Mouse (Mus musculus) retina, adult 2 months (tissue): ENCODE measurements around the gene Zfp74.
"Not testable (repeated sequence)": the region's sequence is repeated elsewhere in the genome, so short reads cannot be mapped to it uniquely, and the experiment has no call there.

Source experiments
- DNase-seq: peaks from one replicate; pipeline ENCODE4 v3.0.0-alpha.2; 2012; ENCODE audit warnings: low read depth, low spot score

Gene Zfp74

GRCm38 (mm10) chr7:29953513-29954401 is at the start of gene Zfp74:
Gene Zfp74, minus strand, starts transcription at chr7:29954089.
- peak; percentile 52 for DNase-seq

GRCm38 (mm10) chr7:30000601-30001000 is 46.7 kb upstream of the Zfp74 start:
- DNase-seq: no peak

GRCm38 (mm10) chr7:29995134-29995533 is 41.2 kb upstream of the Zfp74 start:
- no peak for DNase-seq

DNA sequence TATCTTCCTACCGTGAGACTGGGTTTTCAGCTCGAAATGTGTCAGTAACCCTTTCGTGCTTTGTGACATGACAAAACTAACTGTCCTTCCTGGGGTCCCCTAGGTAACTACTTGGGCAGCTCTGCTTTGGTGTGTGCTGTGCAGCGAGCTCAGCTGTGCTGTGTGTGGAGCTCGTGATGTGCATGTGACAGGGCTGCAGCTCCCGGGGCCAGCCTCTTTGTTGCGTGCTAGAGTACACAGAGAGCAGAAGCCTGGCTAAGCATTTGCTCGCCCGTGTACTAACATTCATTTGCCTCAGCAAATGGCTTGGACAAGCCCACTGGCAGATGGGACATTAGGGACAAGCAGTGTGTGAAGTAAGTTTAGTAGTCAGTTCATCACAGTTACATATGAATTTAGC is 39.5 kb upstream of the Zfp74 start:
- DNase-seq: no peak

DNA sequence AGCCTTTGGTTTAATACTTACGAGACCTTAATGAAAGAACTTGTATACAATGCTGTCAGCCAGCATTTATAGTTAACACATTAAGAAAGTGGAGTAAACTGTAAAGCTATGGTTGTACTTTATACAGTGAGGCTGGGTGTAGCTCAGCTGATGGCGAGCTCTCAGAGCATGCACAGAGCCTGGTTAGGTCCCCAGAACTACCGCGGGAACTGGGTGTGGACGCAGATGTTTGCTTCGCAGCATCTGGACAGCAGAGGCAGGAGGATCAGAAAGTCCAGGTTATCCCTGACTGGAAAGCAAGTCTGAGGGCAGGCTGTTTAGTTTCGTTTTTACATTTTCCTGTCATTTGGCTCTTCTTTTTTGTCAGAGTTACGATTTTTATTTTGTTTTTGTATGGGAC is 38.8 kb upstream of the Zfp74 start:
- DNase-seq: no peak

- DNase-seq: no peak
Measured at GRCm38 (mm10) chr7:29989031-29989430, 35.1 kb upstream of the Zfp74 start.

GRCm38 (mm10) chr7:29987551-29987950 is 33.7 kb upstream of the Zfp74 start:
- DNase-seq: no peak

- DNase-seq: no peak
Measured at GRCm38 (mm10) chr7:29986101-29986500, 32.2 kb upstream of the Zfp74 start.

DNA sequence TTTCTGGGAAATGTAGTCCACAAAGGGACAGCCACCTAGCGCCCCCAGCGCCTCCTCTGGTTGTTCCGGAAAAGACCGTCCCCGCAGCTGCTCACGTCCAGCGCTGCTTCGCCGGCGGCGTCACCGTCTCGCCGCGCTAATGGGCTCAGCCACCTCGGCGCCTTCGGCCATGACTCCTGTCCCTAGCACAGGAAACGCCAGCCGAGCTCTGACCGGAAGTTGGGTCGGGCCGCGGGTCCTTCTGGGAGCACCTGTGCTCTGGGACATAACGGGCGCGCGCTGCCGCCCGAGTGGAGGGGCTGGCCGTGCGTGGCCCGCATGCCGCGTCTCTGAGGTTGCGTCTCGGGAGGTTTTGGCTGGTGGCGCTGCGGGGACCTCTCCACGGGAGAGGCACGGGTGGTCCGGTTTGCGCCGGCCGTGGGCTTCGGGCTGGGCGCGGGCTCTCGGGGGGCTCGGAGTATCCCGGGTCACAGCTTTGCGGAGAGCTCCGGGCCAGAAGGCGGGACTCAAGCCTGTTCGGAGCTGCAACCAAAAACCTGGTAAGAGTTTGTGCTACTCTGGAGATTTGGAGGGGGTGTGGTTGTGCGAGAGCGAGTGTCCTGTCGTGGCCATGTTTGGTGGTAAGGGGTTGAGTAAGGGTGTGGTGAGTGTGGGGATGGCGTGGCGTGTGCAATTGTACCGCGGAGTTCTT is 29.9 kb upstream of the Zfp74 start, which contains the start of gene Zfp568:
Zfp568 (plus strand) TSS at position 266 of the 691 bp plus-strand sequence.
- DNase-seq: peak; percentile 82

DNA sequence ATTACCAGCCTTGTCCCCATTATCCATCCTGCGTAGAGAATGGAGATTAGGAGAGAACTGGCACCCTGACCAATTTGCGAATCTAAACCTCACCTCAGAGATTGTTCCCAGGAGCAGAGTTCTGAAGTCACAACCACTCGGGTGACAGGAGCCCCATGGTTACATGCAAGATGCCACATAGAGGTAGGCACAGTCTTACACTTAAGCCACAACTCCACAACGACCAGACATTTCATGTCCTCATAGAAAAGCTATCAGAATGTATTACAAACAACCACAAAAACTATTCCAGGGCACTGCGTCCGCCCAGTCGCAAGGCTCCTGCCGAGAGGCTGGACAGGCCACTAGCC is 29.4 kb upstream of the Zfp74 start:
- DNase-seq: no peak

- no peak for DNase-seq
Measured at GRCm38 (mm10) chr7:29982931-29983330, 29.0 kb upstream of the Zfp74 start.

- no peak for DNase-seq
Measured at GRCm38 (mm10) chr7:29982341-29982740, 28.5 kb upstream of the Zfp74 start.

DNA sequence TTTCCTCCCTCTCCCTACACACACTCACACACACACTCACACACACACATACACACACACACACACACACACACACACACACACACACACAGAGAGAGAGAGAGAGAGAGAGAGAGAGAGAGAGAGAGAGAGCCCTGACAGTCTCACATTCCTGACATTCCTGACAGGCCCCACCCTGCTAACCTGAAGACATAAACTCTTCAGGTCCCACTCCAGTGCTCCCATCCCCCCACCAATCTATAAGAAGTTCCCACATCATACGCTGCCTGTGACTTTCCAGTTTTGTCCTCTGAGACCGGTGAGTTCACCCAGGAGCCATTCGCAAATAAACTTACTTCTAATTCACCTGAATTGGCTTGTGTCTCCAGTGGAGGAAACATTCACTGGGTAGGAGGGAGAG is 28.0 kb upstream of the Zfp74 start:
- DNase-seq: no peak

DNA sequence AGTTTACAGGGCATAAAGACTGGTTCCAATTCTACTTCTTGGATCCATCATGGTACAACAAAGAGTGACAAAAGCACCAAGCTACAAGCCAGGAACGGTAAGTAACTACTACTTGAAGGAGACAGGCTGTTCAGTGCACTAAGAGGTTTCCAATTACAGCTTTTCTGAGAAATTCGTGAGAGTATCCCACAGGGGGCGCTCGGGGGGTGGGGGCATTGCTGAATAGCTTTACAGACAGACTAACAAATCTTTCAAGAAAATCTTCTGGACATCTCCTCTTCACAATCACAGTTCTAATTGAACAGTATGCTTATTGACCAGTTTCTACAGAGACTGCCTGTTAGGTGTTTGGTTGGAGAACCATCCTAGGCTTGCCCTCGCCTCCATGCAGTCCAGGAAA is 27.6 kb upstream of the Zfp74 start:
- DNase-seq: no peak

- DNase-seq: no peak
Measured at GRCm38 (mm10) chr7:29980761-29981160, 26.9 kb upstream of the Zfp74 start.

DNA sequence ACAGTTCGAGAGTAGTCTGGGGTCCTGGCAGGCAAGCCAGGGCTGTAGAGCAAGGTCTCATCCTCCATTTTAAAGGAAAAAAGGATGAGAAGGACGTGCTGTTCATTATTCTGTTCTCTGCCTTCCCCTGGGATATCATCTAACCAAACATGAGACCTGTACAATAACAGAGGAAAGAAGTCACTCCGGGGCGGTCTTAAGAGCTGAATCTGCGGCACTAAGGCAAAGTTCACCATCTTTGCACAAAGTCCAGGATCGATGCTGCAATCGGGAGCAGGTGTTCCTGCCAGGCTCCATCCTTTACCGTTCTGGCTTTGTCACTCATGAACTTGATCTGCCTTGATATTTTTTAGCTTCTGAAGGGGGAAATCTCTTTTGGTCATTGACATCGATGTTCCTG is 16.8 kb upstream of the Zfp74 start:
- no peak for DNase-seq

DNA sequence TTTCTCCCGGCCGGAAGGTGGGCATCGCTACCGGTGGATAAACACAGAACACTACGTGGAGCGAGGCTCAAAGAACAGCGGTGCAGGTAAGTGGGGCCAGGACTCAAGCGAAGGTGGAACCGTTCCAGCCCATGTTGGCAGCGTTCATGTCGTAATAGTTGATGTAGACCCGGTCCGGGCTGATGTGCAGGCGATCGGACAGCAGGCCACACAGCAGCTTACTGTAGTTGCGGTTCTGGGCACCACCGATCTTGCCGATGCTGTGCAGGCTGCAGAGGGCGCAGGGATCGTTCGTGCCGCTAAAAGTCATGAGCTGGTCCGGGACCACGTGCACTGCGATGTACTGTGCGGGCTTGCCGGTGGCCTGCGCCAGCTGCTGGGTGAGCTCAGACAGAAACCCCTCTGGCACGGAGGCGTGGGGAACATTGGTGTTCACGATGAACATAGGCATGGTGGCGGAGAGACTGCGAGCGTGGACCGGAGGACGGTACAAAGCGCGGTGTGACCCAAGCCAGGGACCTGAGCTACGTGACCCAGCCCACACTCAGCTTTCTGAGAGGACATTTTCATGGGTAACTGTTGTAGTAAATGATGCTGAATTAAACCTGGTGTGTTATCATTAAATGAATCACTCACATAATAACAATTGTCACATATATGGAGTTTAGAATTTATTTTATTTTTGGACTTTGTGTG is 11.4 kb upstream of the Zfp74 start:
- DNase-seq: not testable (repeated sequence)

GRCm38 (mm10) chr7:29959004-29959403 is 5.1 kb upstream of the Zfp74 start:
- no peak for DNase-seq

GRCm38 (mm10) chr7:29958125-29958724 is 4.3 kb upstream of the Zfp74 start:
- DNase-seq: no peak

DNA sequence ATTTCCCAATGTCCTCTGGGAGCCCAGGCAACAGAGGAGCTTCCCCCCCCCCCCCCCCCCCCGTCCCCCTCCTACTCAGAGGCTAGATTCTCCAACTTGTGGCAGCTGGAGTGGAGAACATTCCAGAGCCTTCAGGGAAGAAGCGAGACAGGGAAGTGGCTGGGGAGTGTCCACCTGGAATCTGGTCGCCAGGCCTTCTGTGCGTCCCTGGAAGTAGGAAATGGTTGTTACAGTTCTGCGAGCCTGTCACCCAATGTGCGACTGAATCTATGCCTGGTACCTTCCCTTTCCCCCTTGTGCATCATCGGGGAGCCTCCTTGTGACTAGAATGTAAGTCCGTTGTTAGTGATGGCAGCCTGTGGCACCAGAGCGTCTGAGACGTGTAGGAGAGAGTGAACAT is 2.4 kb upstream of the Zfp74 start:
- no peak for DNase-seq

GRCm38 (mm10) chr7:29954731-29955130 is 842 bp upstream of the Zfp74 start:
- DNase-seq: peak; percentile 40

GRCm38 (mm10) chr7:29953086-29953485 is 803 bp downstream of the Zfp74 start:
- DNase-seq: no peak
